Mouse (Mus musculus) heart, embryonic 10.5 days (tissue): ENCODE results near the gene Slc15a3. TPM values are rescaled to one million over a fixed set of nuclear protein-coding genes. Genes with fewer than 3 reads are reported as not detected.

Source experiments
- DNase-seq: peaks from one replicate; pipeline ENCODE4 v3.0.0-alpha.2; 2017; ENCODE audit warnings: low spot score
- H3K27ac ChIP-seq: fragments of 300-500 bp; sonication (generic); 2 replicates; pipeline ENCODE4 v1.5.1; 2016; ENCODE audit warnings: mild to moderate bottlenecking
- H3K27me3 ChIP-seq: fragments of 300-500 bp; sonication (generic); 2 replicates; pipeline ENCODE4 v1.6.1; 2016; ENCODE audit warnings: mild to moderate bottlenecking; ENCODE audit not compliant: poor library complexity, insufficient read depth, severe bottlenecking
- H3K36me3 ChIP-seq: fragments of 300-500 bp; sonication (generic); 2 replicates; pipeline ENCODE4 v1.6.1; 2016; ENCODE audit warnings: mild to moderate bottlenecking, moderate library complexity
- H3K4me1 ChIP-seq: fragments of 300-500 bp; sonication (generic); 2 replicates; pipeline ENCODE4 v1.6.1; 2016; ENCODE audit warnings: mild to moderate bottlenecking
- H3K4me3 ChIP-seq: fragments of 300-500 bp; sonication (generic); 2 replicates; pipeline ENCODE4 v1.5.1; 2016; ENCODE audit warnings: mild to moderate bottlenecking, moderate library complexity
- H3K9me3 ChIP-seq: fragments of 300-500 bp; sonication (generic); 2 replicates; pipeline ENCODE4 v1.6.1; 2016; ENCODE audit warnings: mild to moderate bottlenecking, moderate library complexity
- WGBS: fragments of 180-500 bp; shearing (Covaris S2); methylation state at CpG from one replicate; pipeline ENCODE4 v1.1.7; 2016; 5-methylcytosine and 5-hydroxymethylcytosine counted together
- polyA plus RNA-seq: library from polyadenylated mRNA; unstranded; fragments of >200 nt; fragmentation: Nextera tagmentation; extraction: Ambion mirVana; gene quantifications from 2 replicates; pipeline ENCODE4 v1.2.1, GENCODE M21; 2016

The Slc15a3 gene
- polyA plus RNA-seq, 1 experiment from 2014 or later: 0.16 TPM

GRCm38 (mm10) chr19:10892201-10892600 lies 52.7 kb downstream of the Slc15a3 start:
- no peaks in the 10 kb centered on the region for H3K27me3 ChIP-seq
- DNase-seq: no peak
- no peaks in the 10 kb centered on the region for H3K36me3 ChIP-seq
- WGBS: 87% methylated on average over 3 of the region's 3 CpGs
- no peaks in the 10 kb centered on the region for H3K9me3 ChIP-seq
- peaks cover 13% of the 10 kb centered on the region for H3K4me1 ChIP-seq
- no peak overlapping the region for H3K4me3 ChIP-seq
- H3K27ac ChIP-seq: no peak overlapping the region

GRCm38 (mm10) chr19:10895016-10895528 lies 55.5 kb downstream of the Slc15a3 start, which contains the start of gene Prpf19:
Gene Prpf19 (plus strand): TSS chr19:10895231.
- under 1% methylated on average over 43 of the region's 43 CpGs for WGBS

GRCm38 (mm10) chr19:10895708-10896107 lies 56.2 kb downstream of the Slc15a3 start:
- H3K36me3 ChIP-seq: peaks cover 35% of the 10 kb centered on the region
- H3K4me3 ChIP-seq: peak overlapping the region; percentile 93
- peaks cover 22% of the 10 kb centered on the region for H3K4me1 ChIP-seq
- WGBS: 2% methylated on average over 16 of the region's 16 CpGs
- DNase-seq: no peak
- no peaks in the 10 kb centered on the region for H3K9me3 ChIP-seq
- H3K27me3 ChIP-seq: no peaks in the 10 kb centered on the region
- peak overlapping the region; percentile 92 for H3K27ac ChIP-seq

More at GRCm38 (mm10) chr19:10895016-10895528, 55.5 kb downstream of the Slc15a3 start, which contains the start of gene Prpf19:
- Histone ChIP-seq H3K9me3 (no peaks in the 10 kb centered on the region), H3K27me3 (no peaks in the 10 kb centered on the region), H3K4me1 (peaks cover 22% of the 10 kb centered on the region), H3K36me3 (peaks cover 29% of the 10 kb centered on the region), H3K4me3 (peak within 1 kb of the TSS; percentile 93), H3K27ac (peak within 1 kb of the TSS; percentile 92)
- peak; percentile 99 for DNase-seq

- Histone ChIP-seq H3K27ac (peak overlapping the region; percentile 59; the same call in 1 of the 2 replicates), H3K9me3 (no peaks in the 10 kb centered on the region), H3K27me3 (no peaks in the 10 kb centered on the region), H3K36me3 (peaks cover 46% of the 10 kb centered on the region), H3K4me3 (peak overlapping the region; percentile 93), H3K4me1 (peaks cover 22% of the 10 kb centered on the region)
- WGBS: 52% methylated on average over 7 of the region's 7 CpGs
- no peak for DNase-seq
Observed at GRCm38 (mm10) chr19:10896849-10897248, 57.3 kb downstream of the Slc15a3 start.

GRCm38 (mm10) chr19:10897491-10897890 lies 58.0 kb downstream of the Slc15a3 start:
- no peak overlapping the region for H3K27ac ChIP-seq
- H3K4me3 ChIP-seq: no peak overlapping the region

GRCm38 (mm10) chr19:10900315-10900714 lies 60.8 kb downstream of the Slc15a3 start:
- no peaks in the 10 kb centered on the region for H3K27me3 ChIP-seq
- H3K4me3 ChIP-seq: no peak overlapping the region
- 81% methylated on average over 6 of the region's 6 CpGs for WGBS
- H3K27ac ChIP-seq: no peak overlapping the region
- H3K9me3 ChIP-seq: no peaks in the 10 kb centered on the region
- no peak for DNase-seq
- H3K4me1 ChIP-seq: peaks cover 32% of the 10 kb centered on the region
- H3K36me3 ChIP-seq: peaks cover 80% of the 10 kb centered on the region

More at GRCm38 (mm10) chr19:10897491-10897890, 58.0 kb downstream of the Slc15a3 start:
- WGBS: 85% methylated on average over 8 of the region's 8 CpGs
- peaks cover 53% of the 10 kb centered on the region for H3K36me3 ChIP-seq
- no peaks in the 10 kb centered on the region for H3K9me3 ChIP-seq
- H3K4me1 ChIP-seq: peaks cover 22% of the 10 kb centered on the region
- no peaks in the 10 kb centered on the region for H3K27me3 ChIP-seq
- no peak for DNase-seq

GRCm38 (mm10) chr19:10901046-10901445 lies 61.5 kb downstream of the Slc15a3 start:
- H3K27ac ChIP-seq: no peak overlapping the region
- no peak for DNase-seq
- H3K4me1 ChIP-seq: peaks cover 39% of the 10 kb centered on the region
- H3K27me3 ChIP-seq: no peaks in the 10 kb centered on the region
- peaks cover 87% of the 10 kb centered on the region for H3K36me3 ChIP-seq
- no peak overlapping the region for H3K4me3 ChIP-seq
- no peaks in the 10 kb centered on the region for H3K9me3 ChIP-seq
- 96% methylated on average over 5 of the region's 5 CpGs for WGBS

GRCm38 (mm10) chr19:10904512-10904911 lies 65.0 kb downstream of the Slc15a3 start:
- H3K36me3 ChIP-seq: peaks cover 81% of the 10 kb centered on the region

GRCm38 (mm10) chr19:10904927-10905727 lies 65.6 kb downstream of the Slc15a3 start:
- Histone ChIP-seq H3K4me1 (peaks cover 46% of the 10 kb centered on the region), H3K27me3 (no peaks in the 10 kb centered on the region), H3K27ac (peak overlapping the region; percentile 79), H3K36me3 (peaks cover 74% of the 10 kb centered on the region), H3K4me3 (0 out of 2 replicates have a peak overlapping the region, but pooled peaks have one; percentile 13), H3K9me3 (no peaks in the 10 kb centered on the region)
- no peak for DNase-seq
- 39% methylated on average over 7 of the region's 7 CpGs for WGBS

More at GRCm38 (mm10) chr19:10904512-10904911, 65.0 kb downstream of the Slc15a3 start:
- Histone ChIP-seq H3K27me3 (no peaks in the 10 kb centered on the region), H3K27ac (peak overlapping the region; percentile 42; the same call in 1 of the 2 replicates), H3K4me3 (no peak overlapping the region), H3K4me1 (peaks cover 44% of the 10 kb centered on the region), H3K9me3 (no peaks in the 10 kb centered on the region)
- DNase-seq: no peak
- whole genome bisulfite sequencing: 85% methylated on average over 5 of the region's 5 CpGs

GRCm38 (mm10) chr19:10905728-10906000 lies 66.1 kb downstream of the Slc15a3 start:
- H3K4me1 ChIP-seq: peaks cover 46% of the 10 kb centered on the region
- H3K4me3 ChIP-seq: 0 out of 2 replicates have a peak overlapping the region, but pooled peaks have one; percentile 13
- H3K27me3 ChIP-seq: no peaks in the 10 kb centered on the region
- H3K27ac ChIP-seq: peak overlapping the region; percentile 79
- DNase-seq: no peak
- peaks cover 69% of the 10 kb centered on the region for H3K36me3 ChIP-seq
- H3K9me3 ChIP-seq: no peaks in the 10 kb centered on the region
- WGBS: 39% methylated on average over 5 of the region's 5 CpGs

GRCm38 (mm10) chr19:10907891-10908290 lies 68.4 kb downstream of the Slc15a3 start:
- Histone ChIP-seq H3K36me3 (peaks cover 47% of the 10 kb centered on the region), H3K4me1 (peaks cover 46% of the 10 kb centered on the region)
- DNase-seq: no peak

More at GRCm38 (mm10) chr19:10907891-10908290, 68.4 kb downstream of the Slc15a3 start:
- H3K27me3 ChIP-seq: no peaks in the 10 kb centered on the region
- no peaks in the 10 kb centered on the region for H3K9me3 ChIP-seq
- 48% methylated on average over 3 of the region's 3 CpGs for WGBS
- no peak overlapping the region for H3K27ac ChIP-seq
- H3K4me3 ChIP-seq: no peak overlapping the region
